Mouse (Mus musculus): ENCODE results near the gene Alg9.
"Not testable (repeated sequence)": the region's sequence is repeated elsewhere in the genome, so short reads cannot be mapped to it uniquely, and the experiment has no call there.

The Alg9 gene

GRCm38 (mm10) chr9:50816512-50816911, 41.7 kb downstream of the Alg9 start:
- no peak for DNase-seq (ENCODE audit: low read depth)

GRCm38 (mm10) chr9:50818050-50818449, 43.2 kb downstream of the Alg9 start:
- no peak for DNase-seq (ENCODE audit: low read depth)

DNA sequence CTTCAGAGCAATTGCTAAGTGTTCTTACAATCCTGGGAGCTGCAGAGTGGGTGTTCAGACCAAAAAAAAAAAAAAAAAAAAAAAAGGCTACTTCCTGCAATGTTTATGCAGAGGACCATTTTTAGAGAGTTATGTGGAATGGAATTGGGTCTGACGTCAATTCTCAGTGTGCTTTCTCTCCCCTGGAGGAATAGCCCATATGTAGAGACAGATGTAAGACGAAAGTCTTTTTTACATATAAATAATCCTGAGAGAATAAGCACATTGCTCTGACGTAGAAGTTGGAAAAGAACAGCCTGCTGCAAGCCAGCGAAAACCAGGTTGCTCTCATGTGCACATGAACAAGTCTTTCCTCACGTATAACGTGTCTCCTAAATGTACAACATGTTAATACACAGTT, 44.9 kb downstream of the Alg9 start:
- DNase-seq (ENCODE audit: low read depth): no peak

- no peak for DNase-seq (ENCODE audit: low read depth)
Measured at GRCm38 (mm10) chr9:50821651-50822050, 46.8 kb downstream of the Alg9 start.

DNA sequence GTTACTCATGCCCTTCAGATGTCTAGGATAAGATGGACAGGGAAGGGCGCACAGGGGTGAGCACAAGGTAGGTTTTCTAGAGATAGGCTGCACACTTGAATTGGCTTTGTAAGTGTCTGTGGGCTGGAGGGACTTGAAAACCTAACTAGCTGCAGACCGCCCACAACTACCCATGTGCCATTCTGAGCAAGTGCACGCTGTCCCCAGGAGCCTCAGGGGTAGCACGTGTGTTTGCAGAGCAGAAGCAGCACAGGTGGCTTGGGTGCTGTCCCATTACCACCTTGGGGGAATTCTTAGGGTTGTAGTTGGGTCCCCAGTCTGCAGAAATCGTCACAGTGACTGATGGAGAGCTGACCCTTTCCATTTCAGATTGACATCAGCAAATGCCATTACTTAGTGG, 47.4 kb downstream of the Alg9 start:
- DNase-seq (ENCODE audit: low read depth): no peak

- DNase-seq (ENCODE audit: low read depth): no peak
Measured at GRCm38 (mm10) chr9:50823779-50824453, 49.1 kb downstream of the Alg9 start.

- DNase-seq (ENCODE audit: low read depth): no peak
Measured at GRCm38 (mm10) chr9:50831514-50831913, 56.7 kb downstream of the Alg9 start.

DNA sequence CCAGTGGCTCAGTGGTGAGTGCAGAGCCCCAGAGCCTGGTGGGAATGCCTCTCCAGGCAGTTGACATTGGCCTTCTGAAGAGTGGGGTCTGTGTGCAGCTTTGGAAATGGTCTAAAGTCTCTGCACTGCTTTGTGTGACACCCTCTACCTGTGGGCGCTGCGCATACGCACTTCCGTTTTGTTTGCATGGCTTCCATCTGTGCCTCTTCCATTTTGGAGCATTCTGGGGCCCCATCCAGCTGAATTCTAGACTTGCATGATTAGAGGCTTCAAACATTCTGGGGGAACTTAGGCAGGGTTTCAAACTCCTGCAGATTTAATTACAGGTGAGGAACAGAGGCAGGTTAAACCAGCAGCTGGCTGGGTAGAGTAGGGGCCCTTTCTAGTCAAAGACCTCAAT, 57.3 kb downstream of the Alg9 start:
- DNase-seq (ENCODE audit: low read depth): no peak

DNA sequence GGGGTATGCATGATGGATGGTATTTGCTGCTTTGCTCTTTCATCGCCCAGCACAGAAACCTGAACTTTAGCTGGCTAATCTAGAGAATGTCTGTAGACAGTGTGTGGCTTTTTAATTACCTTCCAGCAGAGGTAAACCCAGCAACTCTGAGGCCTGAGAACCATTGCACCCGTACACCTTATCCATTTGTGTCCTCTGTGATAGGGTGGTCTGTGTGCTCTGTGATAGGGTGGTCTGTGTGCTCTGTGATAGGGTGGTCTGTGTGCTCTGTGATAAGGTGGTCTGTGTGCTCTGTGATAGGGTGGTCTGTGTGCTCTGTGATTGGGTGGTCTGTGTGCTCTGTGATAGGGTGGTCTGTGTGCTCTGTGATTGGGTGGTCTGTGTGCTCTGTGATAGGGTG, 57.8 kb downstream of the Alg9 start:
- DNase-seq (ENCODE audit: low read depth): not testable (repeated sequence)

GRCm38 (mm10) chr9:50833786-50834185, 59.0 kb downstream of the Alg9 start:
- DNase-seq (ENCODE audit: low read depth): no peak

DNA sequence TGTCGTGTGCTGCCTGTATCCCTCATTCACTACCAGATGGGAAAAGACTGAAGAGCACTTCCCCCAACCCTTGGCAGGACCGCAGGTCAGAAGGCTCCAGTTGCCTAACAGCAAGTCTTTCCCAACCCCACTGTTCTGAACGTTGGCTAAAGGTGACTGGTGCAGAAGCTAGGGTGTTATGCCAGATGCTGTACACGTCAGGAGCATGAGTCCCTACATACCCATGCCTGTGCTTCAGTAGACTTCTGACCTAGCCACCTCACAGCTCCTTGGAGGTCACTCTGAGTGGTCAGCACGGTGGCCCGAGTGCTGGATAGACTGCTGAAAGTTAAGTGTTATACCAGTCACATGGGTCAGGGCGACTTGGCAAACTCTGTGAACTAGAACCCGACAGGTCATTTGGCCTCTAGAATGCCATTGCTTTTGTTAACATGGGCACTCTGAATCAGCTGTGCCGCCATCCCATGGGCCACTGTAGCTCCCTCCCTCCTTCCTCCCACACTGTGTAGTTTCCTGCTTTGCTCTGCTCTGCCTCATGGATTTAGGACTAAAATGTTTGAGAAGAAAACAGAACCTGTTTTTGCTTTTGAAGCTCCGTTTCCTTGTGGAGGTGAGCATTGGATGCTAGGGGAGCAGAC, 60.4 kb downstream of the Alg9 start:
- DNase-seq (ENCODE audit: low read depth): no peak

GRCm38 (mm10) chr9:50836097-50836496, 61.3 kb downstream of the Alg9 start:
- DNase-seq (ENCODE audit: low read depth): no peak

DNA sequence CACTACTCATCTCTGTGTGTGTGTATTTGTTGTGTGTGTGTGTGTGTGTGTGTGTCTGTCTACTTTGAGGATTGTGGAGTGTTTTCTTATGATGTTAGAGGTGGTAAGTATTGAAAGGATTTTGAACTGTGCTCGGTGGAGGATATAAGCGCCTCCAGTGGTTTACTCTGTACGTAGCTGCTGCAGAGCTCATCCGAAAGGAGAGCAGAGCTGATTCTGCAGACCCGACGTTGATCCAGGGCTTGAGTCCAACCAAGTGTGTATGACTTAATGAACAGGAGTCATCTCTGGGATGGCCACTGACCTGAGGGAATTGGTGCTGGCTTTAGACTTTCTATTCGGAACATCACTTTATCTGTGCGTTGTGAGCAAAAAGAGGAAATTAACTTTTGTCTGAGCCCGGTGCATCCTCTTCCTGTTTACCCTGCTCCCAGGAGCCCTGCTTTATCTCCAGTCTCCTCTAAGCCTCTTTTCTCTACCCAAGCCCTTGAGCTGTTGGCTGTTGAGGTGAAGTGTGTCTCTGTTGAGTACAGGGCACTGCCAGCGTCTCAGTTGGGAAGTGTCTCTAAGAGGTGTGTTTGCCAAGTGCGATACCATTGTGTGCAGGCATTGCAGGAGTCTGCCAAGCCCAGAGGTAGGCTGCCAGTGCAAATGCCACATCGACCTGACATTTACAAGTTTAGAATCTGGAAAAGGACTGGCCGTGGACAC, 66.4 kb downstream of the Alg9 start:
- DNase-seq (ENCODE audit: low read depth): peak; percentile 60

DNA sequence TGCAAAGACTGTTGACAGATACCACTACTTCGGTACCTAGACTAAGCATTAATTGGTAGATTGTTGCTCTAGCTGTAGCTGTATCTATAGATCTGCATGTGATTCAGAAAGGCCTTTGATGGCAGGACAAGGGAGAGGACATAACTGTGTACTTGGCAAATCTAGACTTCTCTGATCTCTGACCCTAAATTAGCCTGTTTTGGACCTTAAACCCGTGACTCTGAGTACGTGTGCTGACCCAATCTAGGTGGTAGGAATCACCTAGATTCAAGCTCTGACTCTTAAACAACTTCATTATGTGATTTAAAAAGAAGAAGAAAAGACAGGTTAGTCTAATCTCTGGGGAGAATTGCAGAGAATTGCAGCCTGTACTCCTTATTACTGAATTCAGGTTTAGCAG, 70.3 kb downstream of the Alg9 start, which contains the start of gene Ppp2r1b:
Gene Ppp2r1b (plus strand): TSS at position 221 of the 400 bp plus-strand sequence.
- DNase-seq (ENCODE audit: low read depth): no peak

- DNase-seq (ENCODE audit: low read depth): no peak
Measured at GRCm38 (mm10) chr9:50845547-50845946, 70.7 kb downstream of the Alg9 start.

- DNase-seq (ENCODE audit: low read depth): no peak
Measured at GRCm38 (mm10) chr9:50847133-50847532, 72.3 kb downstream of the Alg9 start.

DNA sequence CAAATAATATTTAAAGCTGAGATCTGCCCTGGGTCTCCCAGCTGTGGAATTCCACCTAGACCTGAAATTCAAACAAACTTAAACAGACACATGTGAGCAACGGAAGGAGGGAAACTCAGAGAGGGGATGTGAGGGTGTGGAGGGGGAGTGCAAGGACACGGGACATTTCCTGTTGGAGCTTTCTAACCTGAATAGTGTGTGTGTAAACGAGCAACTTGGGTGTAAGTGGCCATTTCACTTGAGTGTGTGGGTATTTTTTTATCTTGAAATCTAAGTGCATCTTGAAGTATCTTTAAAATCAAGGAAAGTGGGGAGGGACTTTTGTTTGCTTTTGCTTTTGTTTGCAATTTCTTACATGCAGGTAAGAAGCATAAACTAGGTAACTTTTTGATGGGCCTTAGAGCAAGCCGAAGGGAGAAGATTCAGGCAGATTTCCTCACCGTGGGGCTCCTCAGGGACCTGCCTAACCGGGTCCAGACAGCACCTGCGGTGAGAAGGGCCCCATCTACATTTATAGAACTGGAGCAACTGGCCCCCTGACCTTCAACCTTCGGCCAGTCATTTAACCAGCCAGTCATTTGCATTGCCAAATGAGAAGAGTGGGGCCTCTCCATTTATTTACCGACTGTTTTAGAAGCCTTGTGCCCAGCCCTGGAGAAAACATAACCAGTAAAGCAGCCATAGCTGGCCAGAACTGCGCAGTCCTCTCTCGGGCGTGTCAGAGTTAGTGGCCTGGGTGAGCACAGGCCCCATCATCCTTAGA, 73.0 kb downstream of the Alg9 start:
- no peak for DNase-seq (ENCODE audit: low read depth)

DNA sequence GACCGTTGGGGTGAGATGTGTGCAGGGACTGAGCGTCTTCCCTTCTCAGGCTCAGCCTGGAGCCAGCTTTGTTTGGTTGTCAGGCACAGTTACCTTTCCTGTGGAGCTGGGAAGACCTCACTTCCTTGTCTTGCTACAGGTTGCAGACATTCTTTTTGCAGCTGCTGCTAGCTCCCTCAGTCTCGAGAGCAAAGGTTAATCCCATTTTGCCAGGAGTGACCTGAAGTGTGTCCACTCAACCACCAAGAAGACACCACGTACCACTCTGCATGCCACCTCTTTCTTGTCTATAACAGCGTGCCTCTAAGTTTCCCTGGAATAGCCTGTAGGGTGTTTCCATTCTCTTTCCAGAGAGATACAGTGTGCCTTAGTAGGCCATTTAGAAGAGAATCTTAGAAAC, 74.0 kb downstream of the Alg9 start:
- no peak for DNase-seq (ENCODE audit: low read depth)

DNA sequence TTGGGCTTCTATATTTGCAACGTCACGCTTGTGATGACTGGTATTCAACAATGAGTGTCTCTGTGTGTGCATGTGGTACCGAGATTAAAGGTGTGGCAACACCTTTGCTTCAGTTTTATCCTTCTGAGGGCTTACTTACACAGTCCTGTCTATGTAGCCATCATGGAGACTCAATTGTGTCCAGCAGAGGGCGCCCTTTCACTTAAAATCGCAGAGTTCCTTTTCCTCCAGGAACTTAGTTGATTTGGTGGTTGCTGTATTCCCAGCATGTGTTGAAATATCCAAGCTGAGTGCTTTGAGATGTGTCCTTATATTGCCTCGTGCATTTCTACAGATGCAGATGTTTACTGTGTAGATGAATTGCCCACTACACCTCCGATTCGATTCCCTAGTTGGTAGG, 74.4 kb downstream of the Alg9 start:
- DNase-seq (ENCODE audit: low read depth): peak; percentile 89

- no peak for DNase-seq (ENCODE audit: low read depth)
Measured at GRCm38 (mm10) chr9:50849755-50850154, 74.9 kb downstream of the Alg9 start.

DNA sequence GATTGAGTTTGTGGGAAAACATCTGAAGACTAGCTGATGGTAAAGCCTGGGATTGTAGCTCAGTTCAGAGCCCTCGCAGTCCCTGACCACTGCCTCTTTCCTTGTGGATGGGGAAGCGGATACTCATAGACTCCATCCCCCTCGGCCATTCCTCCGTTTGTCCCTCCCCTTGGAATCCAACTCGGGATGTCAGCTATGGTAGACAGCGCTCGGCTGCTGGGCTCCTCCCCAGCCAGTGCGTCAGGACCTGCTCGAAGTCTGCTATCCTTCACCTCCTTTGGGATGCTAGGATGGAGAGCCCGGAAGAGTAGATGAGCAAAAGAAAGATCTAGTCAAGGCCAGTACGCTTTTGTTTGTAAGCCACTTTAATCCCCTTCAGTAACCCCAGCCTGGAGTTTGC, 75.5 kb downstream of the Alg9 start:
- DNase-seq (ENCODE audit: low read depth): no peak

DNA sequence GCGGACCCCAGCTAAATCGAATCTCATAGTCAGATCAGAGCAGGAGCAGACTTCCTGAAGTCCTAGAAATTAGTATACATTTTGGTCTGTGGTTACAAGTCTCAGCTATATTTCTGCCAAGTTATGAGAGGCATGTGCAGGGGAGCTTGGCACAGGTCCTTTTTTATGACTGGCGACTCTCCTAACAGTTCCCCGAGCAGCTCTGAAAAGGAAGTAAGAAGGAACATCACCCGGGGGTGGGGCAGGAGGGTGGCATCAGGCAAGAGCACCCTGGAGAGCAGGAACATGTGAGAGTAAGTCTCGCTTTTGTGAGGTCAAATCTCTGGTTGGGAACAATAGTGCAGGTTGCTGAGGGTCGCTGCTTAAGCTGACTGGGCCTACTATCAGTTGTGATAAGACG, 75.9 kb downstream of the Alg9 start:
- no peak for DNase-seq (ENCODE audit: low read depth)
